Mouse (Mus musculus): ENCODE results near the gene Coro2b.

Coro2b gene

GRCm38 (mm10) chr9:62438085-62438754, 98.6 kb downstream of the Coro2b start:
- DNase-seq (ENCODE audit: low spot score): no peak

- no peak for DNase-seq (ENCODE audit: low spot score)
Observed at GRCm38 (mm10) chr9:62437446-62437845, 99.4 kb downstream of the Coro2b start.

- no peak for DNase-seq (ENCODE audit: low spot score)
Observed at GRCm38 (mm10) chr9:62435613-62436318, 101.1 kb downstream of the Coro2b start.

GRCm38 (mm10) chr9:62432261-62433060, 104.4 kb downstream of the Coro2b start:
- no peak for DNase-seq (ENCODE audit: low spot score)

GRCm38 (mm10) chr9:62430741-62431140, 106.1 kb downstream of the Coro2b start:
- no peak for DNase-seq (ENCODE audit: low spot score)

- DNase-seq (ENCODE audit: low spot score): no peak
Observed at GRCm38 (mm10) chr9:62427010-62427409, 109.8 kb downstream of the Coro2b start.

GRCm38 (mm10) chr9:62426531-62426930, 110.3 kb downstream of the Coro2b start:
- DNase-seq (ENCODE audit: low spot score): no peak

- no peak for DNase-seq (ENCODE audit: low spot score)
Observed at GRCm38 (mm10) chr9:62426021-62426420, 110.8 kb downstream of the Coro2b start.

GRCm38 (mm10) chr9:62425265-62425664, 111.6 kb downstream of the Coro2b start:
- no peak for DNase-seq (ENCODE audit: low spot score)

GRCm38 (mm10) chr9:62423871-62424270, 113.0 kb downstream of the Coro2b start:
- DNase-seq (ENCODE audit: low spot score): no peak

GRCm38 (mm10) chr9:62422926-62423325, 113.9 kb downstream of the Coro2b start:
- DNase-seq (ENCODE audit: low spot score): no peak

GRCm38 (mm10) chr9:62421911-62422310, 114.9 kb downstream of the Coro2b start:
- no peak for DNase-seq (ENCODE audit: low spot score)

- DNase-seq (ENCODE audit: low spot score): peak; percentile 44
Observed at GRCm38 (mm10) chr9:62421027-62421426, 115.8 kb downstream of the Coro2b start.

- no peak for DNase-seq (ENCODE audit: low spot score)
Observed at GRCm38 (mm10) chr9:62420261-62420917, 116.5 kb downstream of the Coro2b start.

GRCm38 (mm10) chr9:62418742-62419141, 118.1 kb downstream of the Coro2b start:
- no peak for DNase-seq (ENCODE audit: low spot score)

- DNase-seq (ENCODE audit: low spot score): no peak
Observed at GRCm38 (mm10) chr9:62407357-62408146, 129.3 kb downstream of the Coro2b start.

GRCm38 (mm10) chr9:62406423-62407013, 130.3 kb downstream of the Coro2b start:
- no peak for DNase-seq (ENCODE audit: low spot score)

GRCm38 (mm10) chr9:62401589-62401988, 135.3 kb downstream of the Coro2b start:
- DNase-seq (ENCODE audit: low spot score): no peak

GRCm38 (mm10) chr9:62400531-62401170, 136.2 kb downstream of the Coro2b start:
- DNase-seq (ENCODE audit: low spot score): no peak

- no peak for DNase-seq (ENCODE audit: low spot score)
Observed at GRCm38 (mm10) chr9:62394163-62394562, 142.7 kb downstream of the Coro2b start.

- no peak for DNase-seq (ENCODE audit: low spot score)
Observed at GRCm38 (mm10) chr9:62393531-62393930, 143.3 kb downstream of the Coro2b start.
